ENCODE assay signal across 10 mouse cellular contexts in genomic region chr9:32016286-32016685, GRCm38 (mm10).
DNase-seq lines count a peak whose midpoint lies in the region; ATAC-seq and TF ChIP-seq lines count a peak whose summit lies in the region.
"Had no signal": no experiment of that assay in that cellular context is flagged by ENCODE, and none has a peak within 500 bp of the region (broad histone marks: within the 10 kb centered on the region; RNA-seq: fewer than 3 reads in every experiment).

No protein-coding gene starts in this region.

- intact Hi-C loops in gastrocnemius, adult 2 months (cut with DNase I), result no loop called here
- intact Hi-C loops in left cerebral cortex, postnatal 14 days (cut with DNase I), result loop anchor here (5.0 kb wide), 1 partner anchor 44 kb away; no protein-coding TSS in a partner anchor

- H3K9ac ChIP-seq in forebrain, postnatal 0 days, result no peak overlapping the region
- H3K9ac ChIP-seq: liver, postnatal 0 days had no signal

- H3K4me2 ChIP-seq in forebrain, postnatal 0 days (ENCODE audit: low read depth), result peak overlapping the region; percentile 29; the same call in 1 of the 2 replicates

- peak overlapping the region; percentile 40; the same call in 1 of the 2 replicates for H3K27ac ChIP-seq in gastrocnemius, adult 2 months
- peak overlapping the region; percentile 2 for H3K27ac ChIP-seq in forebrain, postnatal 0 days (ENCODE audit: low read depth, low read length)

- H3K27me3 ChIP-seq in forebrain, postnatal 0 days (ENCODE audit: insufficient read depth, low read length), result no peaks in the 10 kb centered on the region

- TF ChIP-seq CTCF in gastrocnemius, adult 2 months (IDR thresholded peaks at IDR 0.05), result no peak
- no peak for TF ChIP-seq CTCF in forebrain, postnatal 0 days (IDR thresholded peaks at IDR 0.05; ENCODE audit: low read depth)

- no peak overlapping the region for H3K4me3 ChIP-seq in gastrocnemius, adult 2 months
- H3K4me3 ChIP-seq in forebrain, postnatal 0 days (ENCODE audit: low read depth, low read length), result no peak overlapping the region

- no peaks in the 10 kb centered on the region for H3K9me3 ChIP-seq in forebrain, postnatal 0 days (ENCODE audit: low read length)

- no peak for DNase-seq in gastrocnemius, adult 2 months
- no peak for DNase-seq in gastrocnemius, adult 8-10 months (ENCODE audit: low spot score in 2 of 2)
- DNase-seq in Muller cell, postnatal 12 days (ENCODE audit: inconsistent ontology term), result peak; percentile 72
- DNase-seq in forebrain, postnatal 0 days, result peak; percentile 52
- peak; percentile 39 to 61 for DNase-seq in left cerebral cortex, postnatal 14 days (ENCODE audit: low spot score in 2 of 2)
- no peak for DNase-seq in testis, postnatal 14 days (ENCODE audit: low spot score)
- DNase-seq: kidney, postnatal 25 days; liver, postnatal 0 days had no signal

- 35% methylated on average over 4 of the region's 4 CpGs for WGBS in forebrain, postnatal 0 days

- H3K4me1 ChIP-seq in forebrain, postnatal 0 days (ENCODE audit: insufficient read depth), result peaks cover 5% of the 10 kb centered on the region; the same call in 1 of the 2 replicates

- H3K36me3 ChIP-seq in forebrain, postnatal 0 days (ENCODE audit: insufficient read depth), result no peaks in the 10 kb centered on the region

- peak; percentile 89 for ATAC-seq in forebrain, postnatal 0 days
- no peak for ATAC-seq in activated CD4-positive, CD25-positive, alpha-beta regulatory T cell, adult 4 months
- ATAC-seq in erythroblast, adult 5-6 weeks (replicated peaks; ENCODE audit: low FRiP score, poor library complexity, severe bottlenecking), result no peak
- ATAC-seq: liver, postnatal 0 days had no signal

Comparison
In these comparisons a context has a peak if more than half of its experiments do, and no peak if none do; other contexts are left out.
1. DNase-seq: peak in Muller cell, postnatal 12 days (single experiment), forebrain, postnatal 0 days (single experiment) and left cerebral cortex, postnatal 14 days (2 of 2); none in gastrocnemius, adult 2 months (single experiment), gastrocnemius, adult 8-10 months (0 of 2) and testis, postnatal 14 days (single experiment).